Mouse (Mus musculus) kidney, postnatal 36 days (tissue): ENCODE measurements around the gene Usp17lc.
"Not testable (repeated sequence)": the region's sequence is repeated elsewhere in the genome, so short reads cannot be mapped to it uniquely, and the experiment has no call there.

Experiments used
- DNase-seq, 2 experiments: peaks; one replicate each; pipeline ENCODE4 v3.0.0; 2021 to 2022; ENCODE audit warnings: mixed read lengths in 2 of 2

The Usp17lc gene

GRCm38 (mm10) chr7:103414772-103415171 lies at the start of gene Usp17lc:
Gene Usp17lc (plus strand): TSS chr7:103415072.
- DNase-seq: not testable (repeated sequence)

- DNase-seq: no peak
These were observed 28.8 kb upstream of the Usp17lc start, which contains the start of gene Olfr603 for GRCm38 (mm10) chr7:103386077-103386476. Gene Olfr603 (minus strand): TSS chr7:103386177.

- no peak for DNase-seq
These were observed 17.1 kb upstream of the Usp17lc start for GRCm38 (mm10) chr7:103397758-103398157.

GRCm38 (mm10) chr7:103398981-103399380 lies 15.9 kb upstream of the Usp17lc start:
- DNase-seq: no peak

GRCm38 (mm10) chr7:103406521-103407055 lies 8.3 kb upstream of the Usp17lc start:
- DNase-seq: not testable (repeated sequence)

GRCm38 (mm10) chr7:103445339-103445738 lies 30.5 kb downstream of the Usp17lc start, which contains the start of gene Olfr605:
Gene Olfr605 (minus strand): TSS chr7:103445439.
- DNase-seq: no peak

- no peak for DNase-seq
These were observed 33.9 kb downstream of the Usp17lc start, which contains the start of gene Olfr606 for GRCm38 (mm10) chr7:103448746-103449145. Gene Olfr606 (plus strand): TSS chr7:103449046.

GRCm38 (mm10) chr7:103460590-103460989 lies 45.7 kb downstream of the Usp17lc start:
- DNase-seq: no peak
